Mouse (Mus musculus): ENCODE data around the gene Nadk2.
A peak's percentile ranks its signal among the peaks of the same experiment; 100 is the strongest.

The Nadk2 gene

GRCm38 (mm10) chr15:9087895-9088682 lies 17.0 kb downstream of the Nadk2 start:
- ATAC-seq (ENCODE audit: insufficient number of reproducible peaks, low FRiP score, low TSS enrichment): no peak

GRCm38 (mm10) chr15:9088683-9089072 lies 17.6 kb downstream of the Nadk2 start:
- no peak for ATAC-seq (ENCODE audit: insufficient number of reproducible peaks, low FRiP score, low TSS enrichment)

- ATAC-seq (ENCODE audit: insufficient number of reproducible peaks, low FRiP score, low TSS enrichment): no peak
Observed at GRCm38 (mm10) chr15:9089136-9089720, 18.2 kb downstream of the Nadk2 start.

DNA sequence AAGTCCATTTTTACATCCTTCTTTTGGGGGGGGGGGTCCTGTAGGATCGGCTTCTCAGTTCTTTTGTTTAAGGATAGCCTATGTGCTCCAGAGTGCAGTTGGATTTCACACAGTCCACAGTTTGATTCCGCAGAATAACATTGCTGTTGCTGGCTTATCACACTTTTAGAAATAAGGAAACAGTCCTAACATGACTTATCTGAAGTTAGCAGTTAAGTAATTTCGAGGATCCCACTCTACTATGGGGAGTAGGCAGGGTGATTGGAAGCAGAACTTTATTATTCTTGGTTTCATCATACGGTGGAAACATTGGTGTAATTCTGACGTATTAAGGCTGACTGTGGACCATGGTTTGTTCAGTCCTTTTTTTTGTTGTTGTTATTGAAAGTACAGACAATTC lies 19.6 kb downstream of the Nadk2 start:
- ATAC-seq (ENCODE audit: insufficient number of reproducible peaks, low FRiP score, low TSS enrichment): no peak

DNA sequence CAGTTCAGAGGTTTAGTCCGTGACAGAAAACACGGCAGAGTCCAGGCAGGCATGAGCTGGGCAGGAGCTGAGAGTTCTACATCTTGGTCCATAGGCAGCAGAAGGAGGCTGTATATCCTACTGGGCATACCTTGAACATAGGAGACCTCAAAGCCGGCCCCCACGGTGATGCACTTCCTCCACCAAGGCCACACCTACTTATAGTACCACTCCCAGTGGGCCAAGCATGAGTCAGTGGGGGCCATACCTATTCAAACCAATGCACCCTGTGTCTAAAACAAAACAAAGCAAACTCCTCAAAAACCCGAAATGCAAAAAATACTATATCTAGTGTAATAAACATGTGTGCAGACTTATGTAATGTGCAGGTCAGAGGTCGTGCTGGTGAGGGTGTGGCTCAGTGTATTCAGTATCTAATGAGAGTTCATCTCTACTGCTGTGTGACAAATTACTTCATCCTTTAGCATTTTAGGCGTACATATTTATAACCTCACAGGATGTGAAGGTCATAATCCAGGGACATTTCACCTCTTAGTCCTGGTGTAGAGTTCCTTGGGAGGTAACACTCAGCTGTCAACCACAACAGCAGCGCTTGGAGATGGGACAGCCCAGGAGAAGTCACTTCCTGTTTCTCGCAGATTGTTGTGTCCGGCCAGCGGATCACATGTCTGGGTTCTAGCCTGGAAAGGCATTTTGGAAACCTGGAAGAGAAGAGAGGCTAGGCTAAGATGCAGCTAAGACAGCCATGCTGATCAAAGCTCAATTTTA lies 22.7 kb downstream of the Nadk2 start:
- ATAC-seq (ENCODE audit: insufficient number of reproducible peaks, low FRiP score, low TSS enrichment): no peak

GRCm38 (mm10) chr15:9094366-9094750 lies 23.3 kb downstream of the Nadk2 start:
- peak; percentile 72; the same call in 1 of the 2 replicates for ATAC-seq (ENCODE audit: insufficient number of reproducible peaks, low FRiP score, low TSS enrichment)

- no peak for ATAC-seq (ENCODE audit: insufficient number of reproducible peaks, low FRiP score, low TSS enrichment)
Observed at GRCm38 (mm10) chr15:9096865-9097264, 25.8 kb downstream of the Nadk2 start.

GRCm38 (mm10) chr15:9100446-9101077 lies 29.5 kb downstream of the Nadk2 start:
- no peak for ATAC-seq (ENCODE audit: insufficient number of reproducible peaks, low FRiP score, low TSS enrichment)

GRCm38 (mm10) chr15:9106303-9107074 lies 35.4 kb downstream of the Nadk2 start:
- no peak for ATAC-seq (ENCODE audit: insufficient number of reproducible peaks, low FRiP score, low TSS enrichment)

DNA sequence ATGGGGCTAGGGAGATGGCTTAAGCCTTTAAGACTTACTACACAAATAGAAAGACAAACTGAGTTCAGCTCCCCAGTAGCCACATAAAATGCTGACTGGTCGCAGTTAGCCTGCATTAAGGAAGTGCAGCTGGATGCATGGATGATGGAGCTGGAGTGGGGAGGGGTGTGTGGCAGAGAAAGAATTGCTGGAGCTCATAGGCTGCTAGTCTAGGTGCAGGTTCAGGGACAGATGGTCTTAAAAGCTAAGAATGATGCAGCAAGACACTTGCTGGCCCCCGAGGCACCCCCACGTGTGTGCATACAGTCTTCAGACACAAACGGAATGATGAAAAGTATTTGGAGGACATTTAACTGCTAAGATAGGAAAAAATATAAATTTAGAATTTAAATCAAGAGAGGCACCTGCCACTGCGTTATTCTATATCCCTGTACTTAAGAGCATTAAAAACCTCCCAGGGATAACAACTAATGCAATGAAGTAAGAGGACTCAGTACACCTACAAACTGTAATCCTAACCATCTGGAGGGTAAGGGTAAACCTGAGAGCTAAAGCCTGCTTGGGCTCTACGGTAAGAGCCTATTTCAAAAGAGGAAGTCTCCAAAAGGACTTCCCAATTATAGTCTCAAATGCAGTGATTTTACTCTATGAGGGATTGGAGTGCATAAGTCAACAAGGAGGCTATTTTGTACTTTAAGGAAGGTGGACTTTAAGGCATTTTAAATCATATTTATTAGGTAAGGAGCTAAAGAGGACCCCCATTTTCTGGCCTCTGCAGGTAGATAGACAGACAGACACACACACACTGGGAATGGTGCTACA lies 39.7 kb downstream of the Nadk2 start:
- ATAC-seq (ENCODE audit: insufficient number of reproducible peaks, low FRiP score, low TSS enrichment): no peak

DNA sequence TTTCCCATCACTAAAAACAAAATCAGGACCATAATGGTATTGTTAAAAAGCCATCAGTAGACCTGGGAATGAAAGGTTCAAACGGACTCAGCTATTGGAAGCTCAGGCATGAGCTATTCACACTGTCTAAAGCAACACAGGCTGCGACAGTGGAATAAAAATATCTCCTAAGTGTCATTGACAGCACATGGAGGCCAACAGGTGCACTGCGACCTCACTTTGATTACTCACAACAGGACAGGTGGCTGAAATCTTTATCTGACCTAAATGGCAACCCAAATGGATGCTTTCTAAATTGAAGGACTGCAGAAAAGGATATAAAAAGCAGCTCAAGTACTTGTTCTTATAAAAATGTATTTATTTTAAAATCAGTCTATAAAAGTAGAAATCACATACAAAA lies 40.6 kb downstream of the Nadk2 start:
- no peak for ATAC-seq (ENCODE audit: insufficient number of reproducible peaks, low FRiP score, low TSS enrichment)

DNA sequence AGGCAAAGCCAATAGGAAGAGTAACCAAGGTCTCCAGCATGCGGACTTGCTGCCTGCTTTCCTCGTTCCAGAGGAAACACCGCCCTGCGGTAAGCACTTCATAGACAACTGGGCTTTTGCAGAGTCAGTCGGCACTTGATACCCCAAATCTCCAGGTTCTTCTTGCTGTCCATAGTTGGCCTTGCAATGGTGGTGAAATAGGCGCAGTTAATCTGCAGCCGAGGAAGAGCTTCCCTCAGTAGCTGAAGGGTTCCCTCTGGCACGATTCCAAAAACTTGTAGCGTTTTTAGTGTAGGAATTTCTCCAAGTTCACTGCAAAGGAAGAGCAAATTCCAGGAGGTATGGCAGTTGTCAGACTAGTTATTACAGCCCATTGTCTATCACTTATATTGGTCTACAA lies 42.5 kb downstream of the Nadk2 start:
- no peak for ATAC-seq (ENCODE audit: insufficient number of reproducible peaks, low FRiP score, low TSS enrichment)

GRCm38 (mm10) chr15:9114131-9114530 lies 43.1 kb downstream of the Nadk2 start:
- no peak for ATAC-seq (ENCODE audit: insufficient number of reproducible peaks, low FRiP score, low TSS enrichment)

GRCm38 (mm10) chr15:9114599-9114998 lies 43.5 kb downstream of the Nadk2 start:
- no peak for ATAC-seq (ENCODE audit: insufficient number of reproducible peaks, low FRiP score, low TSS enrichment)

DNA sequence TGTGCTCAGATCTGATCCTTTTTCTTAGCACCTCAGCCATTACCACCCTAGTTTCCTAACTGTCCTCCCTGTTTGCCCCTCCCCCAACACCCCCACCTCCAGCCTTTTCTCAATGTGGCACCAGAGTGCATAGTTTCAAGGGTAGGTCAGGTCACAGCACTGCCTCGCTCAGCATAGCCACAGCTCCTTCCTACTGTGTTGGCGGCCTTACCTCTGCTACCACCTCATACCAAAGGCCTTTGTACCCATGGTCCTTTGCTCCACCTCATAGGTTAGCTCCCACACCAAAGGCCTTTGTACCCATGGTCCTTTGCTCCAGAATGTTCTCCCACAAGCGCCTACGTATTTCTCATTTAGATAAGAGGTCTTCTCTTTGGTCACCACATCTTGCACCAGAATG lies 47.8 kb downstream of the Nadk2 start:
- no peak for ATAC-seq (ENCODE audit: insufficient number of reproducible peaks, low FRiP score, low TSS enrichment)

DNA sequence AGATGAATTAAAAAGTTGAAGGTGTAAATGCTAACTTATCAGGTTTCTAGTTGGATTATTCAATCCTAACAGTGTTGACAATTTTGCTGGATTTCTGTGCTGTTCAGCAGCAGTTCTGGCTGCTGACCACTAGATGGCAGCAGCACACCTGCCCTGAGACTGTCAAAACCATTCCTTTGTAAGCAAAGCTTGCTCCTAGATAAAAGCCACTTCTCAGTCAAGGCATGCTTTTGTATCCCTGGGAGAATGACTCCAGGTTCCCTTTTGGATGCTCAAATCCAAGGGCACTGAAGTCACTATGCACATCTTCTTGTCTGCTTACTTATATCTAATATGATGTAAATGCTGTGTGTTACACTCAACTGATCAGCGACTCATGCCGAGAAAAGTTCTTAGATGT lies 49.0 kb downstream of the Nadk2 start:
- ATAC-seq (ENCODE audit: insufficient number of reproducible peaks, low FRiP score, low TSS enrichment): peak; percentile 77

GRCm38 (mm10) chr15:9122989-9123388 lies 51.9 kb downstream of the Nadk2 start:
- no peak for ATAC-seq (ENCODE audit: insufficient number of reproducible peaks, low FRiP score, low TSS enrichment)

DNA sequence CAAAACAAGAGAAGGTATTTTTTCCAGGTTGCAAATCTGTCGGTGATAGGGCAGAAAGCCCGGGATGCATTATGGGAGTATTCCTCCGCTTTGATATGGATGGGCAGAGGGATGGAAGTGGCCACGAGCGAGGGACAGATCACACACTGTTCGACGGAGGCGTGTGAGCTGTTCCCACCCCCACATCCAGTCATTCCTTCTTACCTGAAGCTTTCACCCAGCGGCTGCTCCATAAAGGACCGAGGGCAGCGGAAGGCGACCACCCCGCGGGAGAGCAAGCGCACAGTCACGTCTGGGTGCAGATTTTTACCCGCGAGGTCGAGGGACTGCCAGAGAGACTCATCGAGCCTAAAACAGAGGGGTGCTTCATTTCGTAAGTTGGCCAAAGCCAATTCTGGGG lies 53.8 kb downstream of the Nadk2 start:
- ATAC-seq (ENCODE audit: insufficient number of reproducible peaks, low FRiP score, low TSS enrichment): no peak

DNA sequence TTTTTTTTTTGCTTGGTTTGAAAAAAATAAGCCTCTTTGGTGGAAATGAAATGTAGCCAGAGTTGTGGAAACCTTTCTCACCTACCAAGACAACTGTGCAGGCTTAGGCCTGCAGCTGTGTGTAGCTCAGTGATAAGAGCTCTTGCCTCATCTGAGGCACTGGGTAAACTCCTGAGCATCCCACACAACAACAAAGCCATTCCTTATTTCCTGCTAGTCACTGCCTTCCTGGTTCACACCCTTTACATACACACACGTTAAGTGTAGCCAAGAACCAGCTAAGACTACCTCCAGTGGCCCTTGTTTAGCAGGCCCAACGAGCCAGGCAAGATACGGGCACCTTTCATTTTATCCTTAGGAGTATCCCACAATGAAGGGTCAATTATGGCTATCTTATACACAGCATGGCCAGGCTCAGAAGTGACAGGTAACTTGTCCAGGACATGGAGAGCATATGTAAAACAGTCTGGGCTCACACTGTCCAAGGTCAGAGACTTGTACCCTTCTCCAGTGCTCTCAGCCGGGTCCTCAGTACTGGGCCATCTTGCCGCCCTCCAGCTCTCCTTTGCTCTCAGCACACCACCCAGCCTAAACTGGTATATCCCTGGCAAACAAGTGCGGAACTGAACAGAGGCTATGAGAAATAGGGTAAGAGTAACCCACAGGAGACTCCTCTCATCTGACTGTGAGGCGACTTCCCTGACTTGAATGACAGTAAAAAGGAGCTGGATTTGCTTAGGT lies 56.2 kb downstream of the Nadk2 start:
- ATAC-seq (ENCODE audit: insufficient number of reproducible peaks, low FRiP score, low TSS enrichment): no peak
